Mouse (Mus musculus): ENCODE data around the gene Arhgap6. TPM values are rescaled to one million over a fixed set of nuclear protein-coding genes. Genes with fewer than 3 reads are reported as not detected.

Arhgap6 gene
- polyA plus RNA-seq, 1 experiment from 2014 or later, result 4.0 TPM

DNA sequence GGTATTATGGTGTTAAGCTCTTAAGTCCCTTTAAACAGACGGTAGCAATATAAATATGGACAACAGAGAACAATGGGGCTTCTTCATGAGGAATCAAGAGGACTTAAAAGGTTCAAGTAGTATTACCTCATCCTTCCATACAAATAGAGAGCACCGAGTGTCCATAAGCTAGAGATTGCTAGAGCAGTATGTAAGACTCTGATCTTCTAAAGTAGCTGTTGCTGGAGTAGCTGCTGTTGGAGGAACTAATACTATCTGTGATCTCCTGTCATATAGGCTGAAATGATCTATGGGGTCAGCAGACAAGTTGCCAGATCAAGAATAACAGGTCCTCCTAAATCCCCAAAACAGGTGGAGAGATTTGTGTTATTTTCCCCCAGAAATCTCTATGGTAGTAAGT lies 108.7 kb downstream of the Arhgap6 start:
- H3K36me3 ChIP-seq, result no peaks in the 10 kb centered on the region
- no peak overlapping the region for H3K4me2 ChIP-seq (replicated peaks)
- H3K4me1 ChIP-seq, result no peaks in the 10 kb centered on the region
- H3K27me3 ChIP-seq, result no peaks in the 10 kb centered on the region
- 73% methylated on average over 2 of the region's 2 CpGs for WGBS
- no peak for ATAC-seq (ENCODE audit: insufficient number of reproducible peaks, low FRiP score, low TSS enrichment, low read depth)
- H3K9me3 ChIP-seq (replicated peaks), result no peaks in the 10 kb centered on the region
- H3K9ac ChIP-seq, result no peak overlapping the region
- no peak overlapping the region for H3K4me3 ChIP-seq (replicated peaks)
- no peak overlapping the region for H3K27ac ChIP-seq (replicated peaks)

DNA sequence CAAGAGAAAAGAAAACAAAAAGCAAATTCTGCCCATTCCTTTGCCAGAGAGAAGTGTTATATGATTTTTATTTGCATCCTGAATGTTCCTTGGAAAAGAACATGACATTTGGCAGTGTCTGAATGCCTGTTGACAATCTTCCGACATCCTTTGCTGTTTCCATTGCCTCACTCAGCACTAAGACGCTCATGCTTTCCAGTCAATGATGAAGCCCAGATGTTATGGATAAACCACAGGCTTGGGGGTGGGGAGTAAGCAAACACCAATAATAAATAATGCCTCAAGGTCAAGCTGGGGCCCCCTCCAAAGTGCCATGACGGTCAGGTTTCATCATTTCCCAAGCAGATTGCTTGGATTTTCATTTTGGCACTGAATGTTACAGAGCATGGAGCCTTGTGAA lies 109.2 kb downstream of the Arhgap6 start:
- WGBS, result 46% methylated on average over 3 of the region's 3 CpGs
- no peak for ATAC-seq (ENCODE audit: insufficient number of reproducible peaks, low FRiP score, low TSS enrichment, low read depth)
- no peaks in the 10 kb centered on the region for H3K36me3 ChIP-seq
- no peak overlapping the region for H3K4me2 ChIP-seq (replicated peaks)
- no peak overlapping the region for H3K27ac ChIP-seq (replicated peaks)
- no peaks in the 10 kb centered on the region for H3K27me3 ChIP-seq
- no peak overlapping the region for H3K9ac ChIP-seq
- H3K4me3 ChIP-seq (replicated peaks), result no peak overlapping the region
- H3K9me3 ChIP-seq (replicated peaks), result no peaks in the 10 kb centered on the region
- H3K4me1 ChIP-seq, result no peaks in the 10 kb centered on the region

DNA sequence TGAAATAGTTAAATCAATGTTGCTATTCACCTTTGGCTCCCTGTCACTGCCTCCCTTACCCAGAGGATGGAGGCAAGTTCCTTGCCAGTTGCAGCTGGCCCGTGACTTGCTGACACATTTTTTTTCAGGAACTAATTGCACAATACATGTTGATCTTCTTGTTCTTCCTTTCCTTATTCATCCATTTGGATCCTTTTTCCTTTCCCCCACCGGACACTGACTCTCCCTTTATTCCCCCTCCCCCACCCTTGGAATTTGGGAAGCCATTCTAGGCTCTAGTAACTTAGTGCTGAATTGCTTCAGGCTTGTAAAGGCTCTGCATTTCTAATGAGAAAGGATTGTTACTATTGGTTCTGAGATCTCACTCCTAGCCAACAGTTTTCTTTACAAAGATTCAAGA lies 112.7 kb downstream of the Arhgap6 start:
- Histone ChIP-seq H3K4me3 (replicated peaks) (no peak overlapping the region), H3K27me3 (no peaks in the 10 kb centered on the region), H3K9ac (no peak overlapping the region), H3K4me2 (replicated peaks) (no peak overlapping the region), H3K9me3 (replicated peaks) (no peaks in the 10 kb centered on the region), H3K27ac (replicated peaks) (no peak overlapping the region), H3K36me3 (no peaks in the 10 kb centered on the region), H3K4me1 (no peaks in the 10 kb centered on the region)
- no peak for ATAC-seq (ENCODE audit: insufficient number of reproducible peaks, low FRiP score, low TSS enrichment, low read depth)
- 40% methylated on average over 2 of the region's 2 CpGs for WGBS

- H3K27me3 ChIP-seq, result no peaks in the 10 kb centered on the region
- H3K4me1 ChIP-seq, result no peaks in the 10 kb centered on the region
- ATAC-seq (ENCODE audit: insufficient number of reproducible peaks, low FRiP score, low TSS enrichment, low read depth), result no peak
Measured at GRCm38 (mm10) chrX:168913519-168913918, 118.6 kb downstream of the Arhgap6 start.

GRCm38 (mm10) chrX:168920942-168921341 lies 126.0 kb downstream of the Arhgap6 start:
- no peak for ATAC-seq (ENCODE audit: insufficient number of reproducible peaks, low FRiP score, low TSS enrichment, low read depth)
- Histone ChIP-seq H3K4me3 (replicated peaks) (no peak overlapping the region), H3K4me2 (replicated peaks) (no peak overlapping the region), H3K27ac (replicated peaks) (no peak overlapping the region), H3K4me1 (no peaks in the 10 kb centered on the region), H3K9me3 (replicated peaks) (no peaks in the 10 kb centered on the region), H3K36me3 (no peaks in the 10 kb centered on the region), H3K9ac (no peak overlapping the region), H3K27me3 (no peaks in the 10 kb centered on the region)
- WGBS, result 79% methylated on average over 2 of the region's 2 CpGs

More at GRCm38 (mm10) chrX:168913519-168913918, 118.6 kb downstream of the Arhgap6 start:
- H3K9me3 ChIP-seq (replicated peaks), result no peaks in the 10 kb centered on the region
- no peak overlapping the region for H3K9ac ChIP-seq
- no peak overlapping the region for H3K4me2 ChIP-seq (replicated peaks)
- no peak overlapping the region for H3K4me3 ChIP-seq (replicated peaks)
- no peaks in the 10 kb centered on the region for H3K36me3 ChIP-seq
- no peak overlapping the region for H3K27ac ChIP-seq (replicated peaks)

GRCm38 (mm10) chrX:168932420-168932819 lies 137.5 kb downstream of the Arhgap6 start:
- Histone ChIP-seq H3K9ac (no peak overlapping the region), H3K27me3 (0 out of 2 replicates have a peak, but pooled peaks cover 3% of the 10 kb centered on the region), H3K27ac (replicated peaks) (no peak overlapping the region), H3K4me1 (no peaks in the 10 kb centered on the region), H3K9me3 (replicated peaks) (no peaks in the 10 kb centered on the region), H3K36me3 (no peaks in the 10 kb centered on the region), H3K4me3 (replicated peaks) (no peak overlapping the region), H3K4me2 (replicated peaks) (no peak overlapping the region)
- WGBS, result 67% methylated on average over 1 of the region's 1 CpGs
- ATAC-seq (ENCODE audit: insufficient number of reproducible peaks, low FRiP score, low TSS enrichment, low read depth), result no peak

DNA sequence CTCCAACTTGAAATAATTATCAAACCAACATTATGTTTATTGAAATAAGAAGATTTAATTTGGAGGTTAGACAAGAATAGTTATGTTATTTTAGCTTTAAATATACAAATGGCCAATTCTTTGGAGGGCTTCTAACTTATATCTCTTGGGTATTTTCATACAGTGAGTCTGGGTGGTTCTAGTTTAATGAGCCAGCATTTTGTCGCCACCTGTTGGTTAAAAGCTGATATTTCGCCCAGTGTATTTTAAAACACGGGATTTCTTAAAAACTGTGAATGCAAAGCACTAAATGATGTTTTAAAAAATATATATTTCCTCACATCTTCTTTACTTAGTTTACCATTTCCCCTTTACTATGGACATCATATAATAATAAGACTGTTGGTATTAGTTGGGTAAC lies 140.5 kb downstream of the Arhgap6 start:
- Histone ChIP-seq H3K27ac (replicated peaks) (no peak overlapping the region), H3K4me1 (no peaks in the 10 kb centered on the region), H3K9ac (no peak overlapping the region), H3K4me3 (replicated peaks) (no peak overlapping the region), H3K27me3 (0 out of 2 replicates have a peak, but pooled peaks cover 5% of the 10 kb centered on the region), H3K36me3 (no peaks in the 10 kb centered on the region), H3K4me2 (replicated peaks) (no peak overlapping the region), H3K9me3 (replicated peaks) (no peaks in the 10 kb centered on the region)
- no peak for ATAC-seq (ENCODE audit: insufficient number of reproducible peaks, low FRiP score, low TSS enrichment, low read depth)
- 8% methylated on average over 3 of the region's 3 CpGs for WGBS

DNA sequence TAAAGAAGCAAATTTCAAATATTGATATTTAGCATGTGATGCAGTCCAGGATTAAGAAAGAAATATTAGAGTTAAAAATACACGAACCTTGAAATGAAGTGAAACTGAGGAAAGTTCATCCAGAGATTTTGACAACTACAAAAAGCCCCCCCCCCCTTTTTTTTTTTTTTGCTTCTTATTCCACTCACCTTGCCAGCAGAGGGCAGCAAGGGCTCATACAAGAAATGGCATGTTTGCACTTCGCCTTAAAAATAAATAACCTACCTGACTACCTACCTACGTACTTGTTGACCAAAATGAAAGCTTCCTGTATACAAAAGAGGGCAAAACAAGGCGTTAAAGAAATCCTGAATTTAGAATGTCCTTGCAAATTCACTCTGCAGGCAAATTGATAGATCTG lies 143.0 kb downstream of the Arhgap6 start:
- Histone ChIP-seq H3K9ac (no peak overlapping the region), H3K4me3 (replicated peaks) (no peak overlapping the region), H3K27ac (replicated peaks) (no peak overlapping the region), H3K36me3 (no peaks in the 10 kb centered on the region), H3K9me3 (replicated peaks) (no peaks in the 10 kb centered on the region), H3K4me2 (replicated peaks) (no peak overlapping the region), H3K27me3 (0 out of 2 replicates have a peak, but pooled peaks cover 5% of the 10 kb centered on the region), H3K4me1 (no peaks in the 10 kb centered on the region)
- WGBS, result 43% methylated on average over 4 of the region's 4 CpGs
- no peak for ATAC-seq (ENCODE audit: insufficient number of reproducible peaks, low FRiP score, low TSS enrichment, low read depth)

DNA sequence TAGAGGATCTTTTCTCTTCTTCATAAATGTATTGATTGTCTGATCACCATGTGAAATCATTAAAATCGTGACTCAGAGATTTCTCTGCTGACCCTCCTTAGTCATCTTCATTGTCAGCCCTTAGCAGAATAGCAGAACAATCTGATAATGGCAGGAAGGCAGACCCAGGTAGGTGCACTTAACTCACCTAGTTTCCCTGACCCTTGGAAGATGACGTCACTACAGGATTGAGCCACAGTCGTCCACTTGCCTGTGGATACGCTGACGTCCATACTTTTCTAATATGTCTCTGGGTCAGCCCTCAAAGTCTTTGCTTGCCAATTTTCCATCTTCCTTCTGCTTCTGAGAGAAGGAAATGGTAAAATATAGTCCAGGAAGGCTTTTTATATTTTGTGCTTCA lies 146.8 kb downstream of the Arhgap6 start:
- no peak for ATAC-seq (ENCODE audit: insufficient number of reproducible peaks, low FRiP score, low TSS enrichment, low read depth)
- Histone ChIP-seq H3K4me3 (replicated peaks) (no peak overlapping the region), H3K27me3 (0 out of 2 replicates have a peak, but pooled peaks cover 5% of the 10 kb centered on the region), H3K4me2 (replicated peaks) (no peak overlapping the region), H3K9ac (no peak overlapping the region), H3K9me3 (replicated peaks) (no peaks in the 10 kb centered on the region), H3K36me3 (no peaks in the 10 kb centered on the region), H3K27ac (replicated peaks) (no peak overlapping the region), H3K4me1 (no peaks in the 10 kb centered on the region)
- 83% methylated on average over 5 of the region's 5 CpGs for WGBS

- Histone ChIP-seq H3K36me3 (no peaks in the 10 kb centered on the region), H3K4me2 (replicated peaks) (no peak overlapping the region), H3K27me3 (no peaks in the 10 kb centered on the region), H3K4me3 (replicated peaks) (no peak overlapping the region), H3K9me3 (replicated peaks) (no peaks in the 10 kb centered on the region), H3K27ac (replicated peaks) (no peak overlapping the region), H3K9ac (no peak overlapping the region), H3K4me1 (no peaks in the 10 kb centered on the region)
- 70% methylated on average over 4 of the region's 4 CpGs for WGBS
- no peak for ATAC-seq (ENCODE audit: insufficient number of reproducible peaks, low FRiP score, low TSS enrichment, low read depth)
Measured at GRCm38 (mm10) chrX:168943217-168943616, 148.3 kb downstream of the Arhgap6 start.

DNA sequence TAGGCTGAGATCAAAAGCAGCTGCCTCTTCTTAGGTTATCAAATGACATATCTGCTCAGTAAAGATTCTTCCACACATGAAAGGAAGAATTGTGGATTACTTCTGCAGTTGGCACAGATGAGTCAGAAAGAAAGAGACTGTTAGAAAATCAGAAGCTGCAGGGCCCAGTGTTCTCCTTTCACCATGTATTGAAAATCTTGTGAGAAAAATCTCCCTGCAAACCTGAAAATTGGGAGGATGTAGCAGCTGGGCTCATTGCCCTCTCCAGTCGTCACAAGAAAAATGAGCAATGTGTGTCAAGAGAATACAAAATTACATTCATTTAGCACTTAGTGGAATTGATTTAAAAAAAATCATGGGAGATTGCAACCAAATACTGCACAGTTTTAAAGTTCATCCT lies 180.5 kb downstream of the Arhgap6 start:
- ATAC-seq (ENCODE audit: insufficient number of reproducible peaks, low FRiP score, low TSS enrichment, low read depth), result no peak
- H3K27ac ChIP-seq (replicated peaks), result no peak overlapping the region
- no peak overlapping the region for H3K4me3 ChIP-seq (replicated peaks)
- no peaks in the 10 kb centered on the region for H3K27me3 ChIP-seq
- 48% methylated on average over 1 of the region's 1 CpGs for WGBS
- H3K4me1 ChIP-seq, result no peaks in the 10 kb centered on the region
- H3K36me3 ChIP-seq, result no peaks in the 10 kb centered on the region
- no peak overlapping the region for H3K4me2 ChIP-seq (replicated peaks)
- H3K9me3 ChIP-seq (replicated peaks), result no peaks in the 10 kb centered on the region
- no peak overlapping the region for H3K9ac ChIP-seq

DNA sequence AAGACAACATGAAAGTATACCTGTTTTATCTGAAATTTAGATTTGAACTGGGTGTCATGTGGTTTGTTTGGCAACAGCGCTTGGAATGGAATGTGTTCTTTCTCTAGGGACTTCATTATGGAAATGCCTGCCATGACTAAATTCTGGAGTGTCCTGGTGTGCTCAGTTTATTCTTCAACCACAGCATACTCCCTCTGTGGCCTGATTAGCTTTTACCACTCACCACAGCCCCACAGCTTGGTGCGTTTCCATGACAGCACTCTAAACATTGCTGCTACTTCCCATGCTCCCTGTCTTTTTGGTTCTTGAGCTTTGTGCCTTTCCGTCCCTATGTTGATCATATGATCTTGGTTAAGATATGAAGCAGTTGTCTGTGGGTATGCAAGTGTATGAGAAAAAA lies 182.9 kb downstream of the Arhgap6 start:
- H3K27ac ChIP-seq (replicated peaks), result no peak overlapping the region
- H3K9me3 ChIP-seq (replicated peaks), result no peaks in the 10 kb centered on the region
- no peak overlapping the region for H3K4me3 ChIP-seq (replicated peaks)
- 55% methylated on average over 3 of the region's 3 CpGs for WGBS
- H3K9ac ChIP-seq, result no peak overlapping the region
- H3K27me3 ChIP-seq, result no peaks in the 10 kb centered on the region
- H3K4me2 ChIP-seq (replicated peaks), result no peak overlapping the region
- H3K36me3 ChIP-seq, result no peaks in the 10 kb centered on the region
- no peak for ATAC-seq (ENCODE audit: insufficient number of reproducible peaks, low FRiP score, low TSS enrichment, low read depth)
- no peaks in the 10 kb centered on the region for H3K4me1 ChIP-seq
